Mouse (Mus musculus): ENCODE measurements around the gene St3gal3. TPM values are rescaled to one million over a fixed set of nuclear protein-coding genes. Genes with fewer than 3 reads are reported as not detected.

St3gal3 gene
- polyA plus RNA-seq, 1 experiment from 2014 or later, result 9.6 TPM

GRCm38 (mm10) chr4:118152020-118152785 lies 17.5 kb upstream of the St3gal3 start:
- no peak overlapping the region for H3K27ac ChIP-seq
- ATAC-seq (ENCODE audit: insufficient number of reproducible peaks, low FRiP score, low TSS enrichment, low read depth), result no peak
- H3K4me3 ChIP-seq, result no peak overlapping the region
- H3K27me3 ChIP-seq, result no peaks in the 10 kb centered on the region
- H3K4me2 ChIP-seq, result no peak overlapping the region
- no peak overlapping the region for H3K9ac ChIP-seq
- no peaks in the 10 kb centered on the region for H3K4me1 ChIP-seq
- peaks cover 96% of the 10 kb centered on the region for H3K36me3 ChIP-seq
- no peaks in the 10 kb centered on the region for H3K9me3 ChIP-seq
- 91% methylated on average over 17 of the region's 17 CpGs for WGBS

- Histone ChIP-seq H3K27me3 (no peaks in the 10 kb centered on the region), H3K9ac (no peak overlapping the region), H3K9me3 (no peaks in the 10 kb centered on the region), H3K4me3 (no peak overlapping the region), H3K4me1 (no peaks in the 10 kb centered on the region), H3K4me2 (no peak overlapping the region), H3K27ac (no peak overlapping the region), H3K36me3 (peaks cover 98% of the 10 kb centered on the region)
- 89% methylated on average over 7 of the region's 7 CpGs for WGBS
- no peak for ATAC-seq (ENCODE audit: insufficient number of reproducible peaks, low FRiP score, low TSS enrichment, low read depth)
Measured at GRCm38 (mm10) chr4:118150804-118151203, 16.1 kb upstream of the St3gal3 start.

GRCm38 (mm10) chr4:118149956-118150680 lies 15.4 kb upstream of the St3gal3 start:
- no peaks in the 10 kb centered on the region for H3K27me3 ChIP-seq
- H3K9ac ChIP-seq, result no peak overlapping the region
- H3K27ac ChIP-seq, result no peak overlapping the region
- H3K4me2 ChIP-seq, result no peak overlapping the region
- H3K4me1 ChIP-seq, result no peaks in the 10 kb centered on the region
- ATAC-seq (ENCODE audit: insufficient number of reproducible peaks, low FRiP score, low TSS enrichment, low read depth), result no peak
- H3K36me3 ChIP-seq, result peaks cover 98% of the 10 kb centered on the region
- no peak overlapping the region for H3K4me3 ChIP-seq
- H3K9me3 ChIP-seq, result no peaks in the 10 kb centered on the region
- 83% methylated on average over 14 of the region's 14 CpGs for WGBS

- 81% methylated on average over 10 of the region's 10 CpGs for WGBS
- no peak overlapping the region for H3K4me2 ChIP-seq
- H3K4me3 ChIP-seq, result no peak overlapping the region
- ATAC-seq (ENCODE audit: insufficient number of reproducible peaks, low FRiP score, low TSS enrichment, low read depth), result no peak
- no peak overlapping the region for H3K27ac ChIP-seq
- no peaks in the 10 kb centered on the region for H3K27me3 ChIP-seq
- no peak overlapping the region for H3K9ac ChIP-seq
- H3K4me1 ChIP-seq, result no peaks in the 10 kb centered on the region
- peaks cover 98% of the 10 kb centered on the region for H3K36me3 ChIP-seq
- no peaks in the 10 kb centered on the region for H3K9me3 ChIP-seq
Measured at GRCm38 (mm10) chr4:118149055-118149576, 14.4 kb upstream of the St3gal3 start.

GRCm38 (mm10) chr4:118148317-118148687 lies 13.6 kb upstream of the St3gal3 start:
- no peak for ATAC-seq (ENCODE audit: insufficient number of reproducible peaks, low FRiP score, low TSS enrichment, low read depth)
- Histone ChIP-seq H3K9me3 (no peaks in the 10 kb centered on the region), H3K4me1 (no peaks in the 10 kb centered on the region), H3K27me3 (no peaks in the 10 kb centered on the region), H3K27ac (no peak overlapping the region), H3K4me3 (no peak overlapping the region), H3K36me3 (peaks cover 98% of the 10 kb centered on the region), H3K4me2 (no peak overlapping the region), H3K9ac (no peak overlapping the region)
- 53% methylated on average over 10 of the region's 10 CpGs for WGBS

- Histone ChIP-seq H3K4me2 (no peak overlapping the region), H3K9me3 (no peaks in the 10 kb centered on the region), H3K36me3 (peaks cover 98% of the 10 kb centered on the region), H3K9ac (no peak overlapping the region), H3K27ac (no peak overlapping the region), H3K27me3 (no peaks in the 10 kb centered on the region), H3K4me1 (no peaks in the 10 kb centered on the region), H3K4me3 (no peak overlapping the region)
- 90% methylated on average over 19 of the region's 19 CpGs for WGBS
- no peak for ATAC-seq (ENCODE audit: insufficient number of reproducible peaks, low FRiP score, low TSS enrichment, low read depth)
Measured at GRCm38 (mm10) chr4:118147547-118148316, 13.0 kb upstream of the St3gal3 start.

- no peak overlapping the region for H3K27ac ChIP-seq
- ATAC-seq (ENCODE audit: insufficient number of reproducible peaks, low FRiP score, low TSS enrichment, low read depth), result no peak
- H3K4me1 ChIP-seq, result no peaks in the 10 kb centered on the region
- H3K9me3 ChIP-seq, result no peaks in the 10 kb centered on the region
- peaks cover 98% of the 10 kb centered on the region for H3K36me3 ChIP-seq
- no peak overlapping the region for H3K9ac ChIP-seq
- H3K4me2 ChIP-seq, result no peak overlapping the region
- no peak overlapping the region for H3K4me3 ChIP-seq
- 86% methylated on average over 10 of the region's 10 CpGs for WGBS
- no peaks in the 10 kb centered on the region for H3K27me3 ChIP-seq
Measured at GRCm38 (mm10) chr4:118147090-118147489, 12.4 kb upstream of the St3gal3 start.

- 72% methylated on average over 9 of the region's 9 CpGs for WGBS
- no peaks in the 10 kb centered on the region for H3K4me1 ChIP-seq
- H3K4me3 ChIP-seq, result no peak overlapping the region
- H3K36me3 ChIP-seq, result peaks cover 97% of the 10 kb centered on the region
- H3K27me3 ChIP-seq, result no peaks in the 10 kb centered on the region
- no peak overlapping the region for H3K4me2 ChIP-seq
- H3K9ac ChIP-seq, result no peak overlapping the region
- no peak for ATAC-seq (ENCODE audit: insufficient number of reproducible peaks, low FRiP score, low TSS enrichment, low read depth)
- H3K27ac ChIP-seq, result no peak overlapping the region
- H3K9me3 ChIP-seq, result no peaks in the 10 kb centered on the region
Measured at GRCm38 (mm10) chr4:118144324-118144723, 9.6 kb upstream of the St3gal3 start.

- Histone ChIP-seq H3K4me2 (no peak overlapping the region), H3K9ac (no peak overlapping the region), H3K9me3 (no peaks in the 10 kb centered on the region), H3K27ac (no peak overlapping the region), H3K36me3 (peaks cover 96% of the 10 kb centered on the region), H3K27me3 (no peaks in the 10 kb centered on the region), H3K4me1 (no peaks in the 10 kb centered on the region), H3K4me3 (no peak overlapping the region)
- ATAC-seq (ENCODE audit: insufficient number of reproducible peaks, low FRiP score, low TSS enrichment, low read depth), result no peak
- 89% methylated on average over 7 of the region's 7 CpGs for WGBS
Measured at GRCm38 (mm10) chr4:118143679-118144078, 9.0 kb upstream of the St3gal3 start.

GRCm38 (mm10) chr4:118141511-118141910 lies 6.8 kb upstream of the St3gal3 start:
- Histone ChIP-seq H3K4me1 (no peaks in the 10 kb centered on the region), H3K9ac (no peak overlapping the region), H3K27me3 (no peaks in the 10 kb centered on the region), H3K36me3 (peaks cover 96% of the 10 kb centered on the region), H3K9me3 (no peaks in the 10 kb centered on the region), H3K27ac (no peak overlapping the region), H3K4me3 (no peak overlapping the region), H3K4me2 (no peak overlapping the region)
- no peak for ATAC-seq (ENCODE audit: insufficient number of reproducible peaks, low FRiP score, low TSS enrichment, low read depth)
- 85% methylated on average over 5 of the region's 5 CpGs for WGBS

GRCm38 (mm10) chr4:118138891-118139290 lies 4.2 kb upstream of the St3gal3 start:
- no peak for ATAC-seq (ENCODE audit: insufficient number of reproducible peaks, low FRiP score, low TSS enrichment, low read depth)
- WGBS, result 60% methylated on average over 5 of the region's 5 CpGs
- H3K36me3 ChIP-seq, result peaks cover 77% of the 10 kb centered on the region
- no peaks in the 10 kb centered on the region for H3K27me3 ChIP-seq
- no peak overlapping the region for H3K27ac ChIP-seq
- H3K4me3 ChIP-seq, result no peak overlapping the region
- H3K9me3 ChIP-seq, result no peaks in the 10 kb centered on the region
- H3K9ac ChIP-seq, result no peak overlapping the region
- H3K4me1 ChIP-seq, result peaks cover 6% of the 10 kb centered on the region
- no peak overlapping the region for H3K4me2 ChIP-seq

- no peak overlapping the region for H3K4me3 ChIP-seq
- ATAC-seq (ENCODE audit: insufficient number of reproducible peaks, low FRiP score, low TSS enrichment, low read depth), result no peak
- no peak overlapping the region for H3K9ac ChIP-seq
- H3K36me3 ChIP-seq, result peaks cover 67% of the 10 kb centered on the region
- no peaks in the 10 kb centered on the region for H3K9me3 ChIP-seq
- 88% methylated on average over 16 of the region's 16 CpGs for WGBS
- no peaks in the 10 kb centered on the region for H3K27me3 ChIP-seq
- H3K4me2 ChIP-seq, result no peak overlapping the region
- H3K4me1 ChIP-seq, result peaks cover 8% of the 10 kb centered on the region
- H3K27ac ChIP-seq, result no peak overlapping the region
Measured at GRCm38 (mm10) chr4:118137857-118138256, 3.1 kb upstream of the St3gal3 start.
